Mouse (Mus musculus) intestine, embryonic 14.5 days (tissue): ENCODE measurements at regions not wholly inside any gene's neighbourhood (a gene's known extent, or its start where the extent isn't known, plus 50 kb on each side); places are given as distances from the start of the nearest gene placed in this dataset.

Source experiments
- ATAC-seq: fragments of 200-750 bp; cut with Nextera tagmentation; replicated peaks from 2 replicates; pipeline ENCODE4 v1.8.0; 2017; ENCODE audit warnings: low read depth, moderate number of reproducible peaks, moderate TSS enrichment, moderate library complexity; ENCODE audit not compliant: low FRiP score, low TSS enrichment
- DNase-seq: peaks from one replicate; pipeline ENCODE4 v3.0.0-alpha.2; 2018; ENCODE audit warnings: low spot score
- H3K27ac ChIP-seq: fragments of 300-500 bp; sonication (generic); 2 replicates; pipeline ENCODE4 v1.5.1; 2014; ENCODE audit warnings: low read depth, mild to moderate bottlenecking, control low read depth
- H3K27me3 ChIP-seq: fragments of 300-500 bp; sonication (generic); replicated peaks from 2 replicates; pipeline ENCODE4 v1.6.1; 2014; ENCODE audit warnings: low read length, control low read depth; ENCODE audit not compliant: control insufficient read depth, insufficient read depth
- H3K36me3 ChIP-seq: fragments of 300-500 bp; sonication (generic); 2 replicates; pipeline ENCODE4 v1.6.1; 2014; ENCODE audit warnings: low read length, control low read depth; ENCODE audit not compliant: control insufficient read depth, insufficient read depth
- H3K4me1 ChIP-seq: fragments of 300-500 bp; sonication (generic); replicated peaks from 2 replicates; pipeline ENCODE4 v1.6.1; 2014; ENCODE audit warnings: low read length, control low read depth, mixed read lengths; ENCODE audit not compliant: control insufficient read depth, insufficient read depth
- H3K4me2 ChIP-seq: fragments of 300-500 bp; sonication (generic); 2 replicates; pipeline ENCODE4 v1.6.1; 2014; ENCODE audit warnings: low read length
- H3K4me3 ChIP-seq: fragments of 300-500 bp; sonication (generic); 2 replicates; pipeline ENCODE4 v1.5.1; 2014; ENCODE audit warnings: low read depth, low read length, control low read depth, mixed read lengths
- H3K9ac ChIP-seq: fragments of 300-500 bp; sonication (generic); 2 replicates; pipeline ENCODE4 v1.6.1; 2014; ENCODE audit warnings: mild to moderate bottlenecking, low read length
- H3K9me3 ChIP-seq: fragments of 300-500 bp; sonication (generic); 2 replicates; pipeline ENCODE4 v1.6.1; 2016; ENCODE audit warnings: low read length, control low read depth; ENCODE audit not compliant: control insufficient read depth
- WGBS: fragments of 180-500 bp; shearing (Covaris S2); extraction: QIAGEN DNeasy Blood & Tissue Kit; methylation state at CpG from one replicate; pipeline ENCODE4 v1.1.7; 2014; 5-methylcytosine and 5-hydroxymethylcytosine counted together

- DNase-seq (no peak), ATAC-seq (no peak)
- H3K36me3 ChIP-seq: no peaks in the 10 kb centered on the region
- H3K9me3 ChIP-seq: no peaks in the 10 kb centered on the region
- H3K4me3 ChIP-seq: no peak overlapping the region
- no peak overlapping the region for H3K4me2 ChIP-seq
- H3K27me3 ChIP-seq: no peaks in the 10 kb centered on the region
- WGBS: 70% methylated on average over 1 of the region's 1 CpGs
- no peak overlapping the region for H3K9ac ChIP-seq
- H3K4me1 ChIP-seq: no peaks in the 10 kb centered on the region
- H3K27ac ChIP-seq: no peak overlapping the region
Measured at GRCm38 (mm10) chr15:69551012-69551411, 3050.3 kb upstream of the Lrrc6 start.

GRCm38 (mm10) chr15:69526441-69527094 is 3025.9 kb upstream of the Lrrc6 start:
- Histone ChIP-seq H3K27me3 (no peaks in the 10 kb centered on the region), H3K4me1 (no peaks in the 10 kb centered on the region), H3K27ac (no peak overlapping the region), H3K4me2 (no peak overlapping the region), H3K4me3 (no peak overlapping the region), H3K9me3 (no peaks in the 10 kb centered on the region), H3K36me3 (no peaks in the 10 kb centered on the region), H3K9ac (no peak overlapping the region)
- WGBS: 75% methylated on average over 6 of the region's 6 CpGs
- no peak for ATAC-seq
- no peak for DNase-seq

GRCm38 (mm10) chr15:69484421-69485074 is 2983.8 kb upstream of the Lrrc6 start:
- no peaks in the 10 kb centered on the region for H3K9me3 ChIP-seq
- H3K4me3 ChIP-seq: no peak overlapping the region
- no peak overlapping the region for H3K4me2 ChIP-seq
- DNase-seq (no peak), ATAC-seq (no peak)
- no peaks in the 10 kb centered on the region for H3K27me3 ChIP-seq
- H3K27ac ChIP-seq: no peak overlapping the region
- no peaks in the 10 kb centered on the region for H3K4me1 ChIP-seq
- H3K36me3 ChIP-seq: no peaks in the 10 kb centered on the region
- no peak overlapping the region for H3K9ac ChIP-seq
- 83% methylated on average over 5 of the region's 5 CpGs for WGBS

GRCm38 (mm10) chr15:69483096-69483495 is 2982.4 kb upstream of the Lrrc6 start:
- no peak overlapping the region for H3K9ac ChIP-seq
- WGBS: 71% methylated on average over 2 of the region's 2 CpGs
- no peak for DNase-seq

GRCm38 (mm10) chr15:69481087-69481486 is 2980.4 kb upstream of the Lrrc6 start:
- no peak for ATAC-seq
- Histone ChIP-seq H3K4me2 (no peak overlapping the region), H3K36me3 (no peaks in the 10 kb centered on the region), H3K9ac (no peak overlapping the region), H3K27me3 (no peaks in the 10 kb centered on the region), H3K9me3 (no peaks in the 10 kb centered on the region), H3K4me3 (no peak overlapping the region), H3K27ac (no peak overlapping the region), H3K4me1 (no peaks in the 10 kb centered on the region)
- WGBS: 44% methylated on average over 3 of the region's 3 CpGs
- no peak for DNase-seq

More at GRCm38 (mm10) chr15:69483096-69483495, 2982.4 kb upstream of the Lrrc6 start:
- Histone ChIP-seq H3K36me3 (no peaks in the 10 kb centered on the region), H3K27ac (no peak overlapping the region), H3K9me3 (no peaks in the 10 kb centered on the region), H3K4me1 (no peaks in the 10 kb centered on the region), H3K27me3 (no peaks in the 10 kb centered on the region), H3K4me3 (no peak overlapping the region), H3K4me2 (no peak overlapping the region)
- no peak for ATAC-seq

GRCm38 (mm10) chr15:69477050-69477449 is 2976.3 kb upstream of the Lrrc6 start:
- Histone ChIP-seq H3K9ac (no peak overlapping the region), H3K4me3 (no peak overlapping the region), H3K27me3 (no peaks in the 10 kb centered on the region), H3K36me3 (no peaks in the 10 kb centered on the region), H3K9me3 (no peaks in the 10 kb centered on the region), H3K4me2 (no peak overlapping the region), H3K27ac (no peak overlapping the region), H3K4me1 (no peaks in the 10 kb centered on the region)
- ATAC-seq: no peak
- 85% methylated on average over 3 of the region's 3 CpGs for WGBS
- no peak for DNase-seq

- Histone ChIP-seq H3K4me1 (no peaks in the 10 kb centered on the region), H3K36me3 (no peaks in the 10 kb centered on the region), H3K27ac (no peak overlapping the region), H3K9ac (no peak overlapping the region), H3K9me3 (no peaks in the 10 kb centered on the region), H3K4me3 (no peak overlapping the region), H3K4me2 (no peak overlapping the region), H3K27me3 (no peaks in the 10 kb centered on the region)
- ATAC-seq (no peak), DNase-seq (no peak)
- WGBS: 54% methylated on average over 1 of the region's 1 CpGs
Measured at GRCm38 (mm10) chr15:69469566-69469965, 2968.9 kb upstream of the Lrrc6 start.

GRCm38 (mm10) chr15:69460581-69461194 is 2960.0 kb upstream of the Lrrc6 start:
- Histone ChIP-seq H3K36me3 (no peaks in the 10 kb centered on the region), H3K4me1 (no peaks in the 10 kb centered on the region), H3K4me3 (no peak overlapping the region), H3K9ac (no peak overlapping the region), H3K9me3 (no peaks in the 10 kb centered on the region), H3K27me3 (no peaks in the 10 kb centered on the region), H3K27ac (peak overlapping the region; percentile 40; the same call in 1 of the 2 replicates), H3K4me2 (no peak overlapping the region)
- DNase-seq: peak; percentile 52
- peak; percentile 72 for ATAC-seq
- WGBS: 36% methylated on average over 2 of the region's 2 CpGs
